8 mouse cellular contexts compared by ENCODE assay signal in genomic region chr11:60139734-60140371, GRCm38 (mm10). TPM values are rescaled to one million over a fixed set of nuclear protein-coding genes. Genes with fewer than 3 reads are reported as not detected.
DNase-seq lines count a peak whose midpoint lies in the region; ATAC-seq lines count a peak whose summit lies in the region.

No protein-coding gene starts in this region.

- peak overlapping the region; percentile 94 for H3K4me2 ChIP-seq in embryonic facial prominence, embryonic 14.5 days (ENCODE audit: low read depth, low read length)
- peak overlapping the region; percentile 98 for H3K4me2 ChIP-seq in heart, embryonic 16.5 days (ENCODE audit: low read depth, low read length)
- H3K4me2 ChIP-seq in lung, embryonic 15.5 days: peak overlapping the region; percentile 98

- peaks cover 13% of the 10 kb centered on the region for H3K36me3 ChIP-seq in embryonic facial prominence, embryonic 14.5 days (ENCODE audit: control insufficient read depth, insufficient read depth, low read length)
- H3K36me3 ChIP-seq in heart, embryonic 16.5 days (ENCODE audit: control insufficient read depth, insufficient read depth): no peaks in the 10 kb centered on the region
- H3K36me3 ChIP-seq in lung, embryonic 15.5 days: 0 out of 2 replicates have a peak, but pooled peaks cover 6% of the 10 kb centered on the region

- peak overlapping the region; percentile 75 for H3K4me3 ChIP-seq in embryonic facial prominence, embryonic 14.5 days (ENCODE audit: low read depth, low read length)
- H3K4me3 ChIP-seq in heart, embryonic 16.5 days (ENCODE audit: low read length): peak overlapping the region; percentile 82
- peak overlapping the region; percentile 70 for H3K4me3 ChIP-seq in lung, embryonic 15.5 days

- no peaks in the 10 kb centered on the region for H3K9me3 ChIP-seq in embryonic facial prominence, embryonic 14.5 days (ENCODE audit: control insufficient read depth, low read length)
- no peaks in the 10 kb centered on the region for H3K9me3 ChIP-seq in heart, embryonic 16.5 days (replicated peaks; ENCODE audit: control insufficient read depth, low read length)
- no peaks in the 10 kb centered on the region for H3K9me3 ChIP-seq in lung, embryonic 15.5 days

- peak; percentile 78 for ATAC-seq in embryonic facial prominence, embryonic 14.5 days (ENCODE audit: low read depth)
- ATAC-seq in heart, embryonic 16.5 days (replicated peaks; ENCODE audit: extremely low read depth, insufficient read depth, low FRiP score): peak; percentile 58
- peak; percentile 48 for ATAC-seq in lung, embryonic 15.5 days (ENCODE audit: borderline replicate concordance, extremely low read depth, low FRiP score, low TSS enrichment)

- peak overlapping the region; percentile 75 for H3K9ac ChIP-seq in embryonic facial prominence, embryonic 14.5 days (ENCODE audit: low read depth, low read length)
- H3K9ac ChIP-seq in heart, embryonic 16.5 days (ENCODE audit: low read length): peak overlapping the region; percentile 84
- H3K9ac ChIP-seq in lung, embryonic 15.5 days: peak overlapping the region; percentile 68

- under 1% methylated on average over 47 of the region's 66 CpGs for WGBS in embryonic facial prominence, embryonic 14.5 days
- WGBS in heart, embryonic 16.5 days: under 1% methylated on average over 66 of the region's 66 CpGs
- under 1% methylated on average over 63 of the region's 66 CpGs for WGBS in lung, embryonic 15.5 days

- H3K27ac ChIP-seq in embryonic facial prominence, embryonic 14.5 days (replicated peaks; ENCODE audit: low read depth, low read length): peak overlapping the region; percentile 81
- peak overlapping the region; percentile 80 for H3K27ac ChIP-seq in heart, embryonic 16.5 days (ENCODE audit: low read length)
- peak overlapping the region; percentile 88 for H3K27ac ChIP-seq in lung, embryonic 15.5 days

- H3K4me1 ChIP-seq in embryonic facial prominence, embryonic 14.5 days (ENCODE audit: control insufficient read depth, insufficient read depth, low read length): peaks cover 20% of the 10 kb centered on the region
- peaks cover 48% of the 10 kb centered on the region for H3K4me1 ChIP-seq in heart, embryonic 16.5 days (ENCODE audit: control insufficient read depth, insufficient read depth, low read length)
- H3K4me1 ChIP-seq in lung, embryonic 15.5 days: peaks cover 53% of the 10 kb centered on the region

- H3K27me3 ChIP-seq in embryonic facial prominence, embryonic 14.5 days (replicated peaks; ENCODE audit: control insufficient read depth, insufficient read depth, low read length): no peaks in the 10 kb centered on the region
- H3K27me3 ChIP-seq in heart, embryonic 16.5 days (ENCODE audit: control insufficient read depth, insufficient read depth, low read length): no peaks in the 10 kb centered on the region
- no peaks in the 10 kb centered on the region for H3K27me3 ChIP-seq in lung, embryonic 15.5 days

- DNase-seq in CD4-positive, CD25-positive, alpha-beta regulatory T cell, adult 2 months (ENCODE audit: low read depth, low spot score): peak; percentile 52
- DNase-seq in adrenal gland, postnatal 36 days: peak; percentile 56 to 74
- DNase-seq in embryonic facial prominence, embryonic 14.5 days (ENCODE audit: low spot score): peak; percentile 84
- DNase-seq in layer of hippocampus, postnatal 10 days (ENCODE audit: low spot score in 2 of 2): peak; percentile 63 to 71
- peak; percentile 49 for DNase-seq in ovary, adult 18-20 months (ENCODE audit: low spot score)
- peak; percentile 41 for DNase-seq in urinary bladder, postnatal 25 days (ENCODE audit: low spot score)

RNA-seq across cellular contexts. Expression of gene Rai1, which starts 35.0 kb away (rescaled TPM):
- 10 to 100 TPM; 43.9 to 46.7 TPM for total RNA-seq in adrenal gland, postnatal 36 days (2021)
- 23.9 and 27.6 TPM in 2 replicates for polyA plus RNA-seq in embryonic facial prominence, embryonic 14.5 days (2014; fragmentation: Nextera tagmentation; extraction: Ambion mirVana)
- 15.7 TPM in 2 replicates for polyA plus RNA-seq in heart, embryonic 16.5 days (2015; fragmentation: Nextera tagmentation; extraction: Ambion mirVana)
- total RNA-seq in layer of hippocampus, postnatal 10 days (2021): 10 to 100 TPM; 70.7 to 83.2 TPM
- 27.9 and 28.2 TPM in 2 replicates for polyA plus RNA-seq in lung, embryonic 15.5 days (2015; fragmentation: Nextera tagmentation; extraction: Ambion mirVana)

Comparison
In these comparisons a context has a peak if more than half of its experiments do, and no peak if none do; other contexts are left out.
1. Peak in every context shown above with its lines: DNase-seq, ATAC-seq, H3K4me3 ChIP-seq and H3K27ac ChIP-seq.